ENCODE assay signal across 8 mouse cellular contexts in the genomic region with DNA sequence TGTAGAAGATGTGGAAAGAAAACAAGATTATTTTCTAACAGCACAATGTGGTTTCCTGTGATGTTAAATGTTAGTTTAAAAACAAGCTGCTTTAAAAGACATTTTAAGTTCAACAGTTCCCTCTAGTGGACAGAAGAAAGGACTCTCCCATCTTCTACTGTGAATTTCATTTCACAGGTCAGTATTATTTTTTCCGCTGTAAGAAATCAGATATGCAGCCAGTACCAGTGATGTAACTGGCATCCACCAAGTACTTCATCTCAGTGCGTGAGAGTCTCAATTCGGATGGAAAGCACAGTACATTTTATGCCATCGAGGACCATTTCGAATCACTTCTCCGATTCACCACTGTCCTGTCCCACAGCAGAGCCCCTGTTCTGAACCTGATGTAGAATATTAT. TPM values are rescaled to one million over a fixed set of nuclear protein-coding genes. Genes with fewer than 3 reads are reported as not detected.
DNase-seq lines count a peak whose midpoint lies in the region; ATAC-seq and TF ChIP-seq lines count a peak whose summit lies in the region.

No protein-coding gene starts in this region.

- TF ChIP-seq POLR2A in heart, adult 2 months (IDR thresholded peaks at IDR 0.05; ENCODE audit: insufficient read depth, low read depth, low read length) = no peak

- intact Hi-C loops in heart, adult 2 months (cut with DNase I) = loop anchor here (1.0 to 5.0 kb wide), 5 partner anchors 43 to 308 kb away; a partner anchor contains a TSS
- intact Hi-C loops in left cerebral cortex, postnatal 4 days (cut with DNase I) = no loop called here

- 53% methylated on average over 6 of the region's 6 CpGs for WGBS in heart, adult 2 months
- WGBS in heart, embryonic 12.5 days = 57% methylated on average over 6 of the region's 6 CpGs

- H3K27me3 ChIP-seq in heart, adult 2 months (ENCODE audit: control insufficient read depth, insufficient read depth, low read length) = no peaks in the 10 kb centered on the region
- no peaks in the 10 kb centered on the region for H3K27me3 ChIP-seq in heart, embryonic 12.5 days (replicated peaks)

- no peak overlapping the region for H3K9ac ChIP-seq in heart, adult 2 months (ENCODE audit: low read depth, low read length)
- H3K9ac ChIP-seq in heart, embryonic 12.5 days = no peak overlapping the region

- no peak overlapping the region for H3K4me2 ChIP-seq in heart, embryonic 12.5 days

- TF ChIP-seq CTCF in heart, adult 2 months (IDR thresholded peaks at IDR 0.05) = peak; percentile 84

- H3K79me2 ChIP-seq in heart, adult 2 months (replicated peaks; ENCODE audit: control insufficient read depth, insufficient read depth, low read length) = no peaks in the 10 kb centered on the region

- no peak overlapping the region for H3K4me3 ChIP-seq in heart, adult 2 months
- no peak overlapping the region for H3K4me3 ChIP-seq in heart, embryonic 12.5 days

- no peak for TF ChIP-seq EP300 in heart, adult 2 months (IDR thresholded peaks at IDR 0.05; ENCODE audit: insufficient read depth, low read depth, low read length)

- no peak for DNase-seq in heart, adult 2 months
- DNase-seq in 3T3-L1 (ENCODE audit: low read depth, low spot score) = peak; percentile 73
- peak; percentile 76 for DNase-seq in induced T-regulatory cell, adult 2 months (ENCODE audit: low read depth)
- DNase-seq in ovary, postnatal 10 days (ENCODE audit: low spot score) = no peak
- DNase-seq in right cerebral cortex, postnatal 10 days (ENCODE audit: low spot score in 2 of 2) = no peak
- DNase-seq in left cerebral cortex, postnatal 4 days = no peak

- 0 out of 2 replicates have a peak, but pooled peaks cover 6% of the 10 kb centered on the region for H3K9me3 ChIP-seq in heart, embryonic 12.5 days (replicated peaks)

- H3K4me1 ChIP-seq in heart, adult 2 months (ENCODE audit: control insufficient read depth, insufficient read depth, low read length) = no peaks in the 10 kb centered on the region; the same call in 1 of the 2 replicates
- peaks cover 11% of the 10 kb centered on the region for H3K4me1 ChIP-seq in heart, embryonic 12.5 days (replicated peaks)

- no peak overlapping the region for H3K27ac ChIP-seq in heart, adult 2 months
- H3K27ac ChIP-seq in heart, embryonic 12.5 days (ENCODE audit: poor library complexity, severe bottlenecking) = no peak overlapping the region

- no peaks in the 10 kb centered on the region for H3K36me3 ChIP-seq in heart, adult 2 months (ENCODE audit: control insufficient read depth, insufficient read depth, low read length)
- H3K36me3 ChIP-seq in heart, embryonic 12.5 days = peaks cover 4% of the 10 kb centered on the region; the same call in 1 of the 2 replicates

- no peak for ATAC-seq in heart, embryonic 12.5 days (ENCODE audit: insufficient number of reproducible peaks, low FRiP score)
- ATAC-seq in activated CD4-positive, CD25-positive, alpha-beta regulatory T cell, adult 4 months = peak; percentile 80

RNA-seq across cellular contexts. Expression of a gene that starts 45.2 kb away (rescaled TPM):
- total RNA-seq in heart, adult 2 months (2021) = 1 to 10 TPM in 1 of 2 experiments, under 1 TPM in 1; 0.94 to 1.2 TPM
- 0.45 and 0.59 TPM in 2 replicates for polyA plus RNA-seq in heart, adult 2 months (2012; rRNA removed)
- polyA plus RNA-seq in heart, embryonic 12.5 days (2016; fragmentation: Nextera tagmentation; extraction: Ambion mirVana) = 3.5 and 3.9 TPM in 2 replicates
- polyA plus RNA-seq in activated CD4-positive, CD25-positive, alpha-beta regulatory T cell, adult 4 months (2017; shearing (Covaris generic)) = 10 to 100 TPM; 10.7 to 13.4 TPM
- total RNA-seq in left cerebral cortex, postnatal 4 days (2021) = 1 to 10 TPM; 4.2 to 5.6 TPM

Comparison
In these comparisons a context has a peak if more than half of its experiments do, and no peak if none do; other contexts are left out.
1. DNase-seq: peak in 3T3-L1 (single experiment) and induced T-regulatory cell, adult 2 months (single experiment); none in heart, adult 2 months (0 of 2), ovary, postnatal 10 days (single experiment), right cerebral cortex, postnatal 10 days (0 of 2) and left cerebral cortex, postnatal 4 days (single experiment).